Mouse (Mus musculus): ENCODE data around the gene Gm8773. TPM values are rescaled to one million over a fixed set of nuclear protein-coding genes. Genes with fewer than 3 reads are reported as not detected.

Gm8773 gene
- polyA plus RNA-seq, 1 experiment from 2014 or later, result 2.2 TPM

GRCm38 (mm10) chr5:5618329-5618728 is 44.7 kb downstream of the Gm8773 start:
- H3K27ac ChIP-seq, result no peak overlapping the region
- no peaks in the 10 kb centered on the region for H3K9me3 ChIP-seq
- H3K36me3 ChIP-seq, result no peaks in the 10 kb centered on the region
- no peak overlapping the region for H3K4me2 ChIP-seq (replicated peaks)
- H3K27me3 ChIP-seq (replicated peaks), result no peaks in the 10 kb centered on the region
- H3K4me1 ChIP-seq (replicated peaks), result no peaks in the 10 kb centered on the region
- ATAC-seq, result no peak
- no peak overlapping the region for H3K4me3 ChIP-seq (replicated peaks)
- no peak overlapping the region for H3K9ac ChIP-seq
- WGBS, result 66% methylated on average over 4 of the region's 4 CpGs

DNA sequence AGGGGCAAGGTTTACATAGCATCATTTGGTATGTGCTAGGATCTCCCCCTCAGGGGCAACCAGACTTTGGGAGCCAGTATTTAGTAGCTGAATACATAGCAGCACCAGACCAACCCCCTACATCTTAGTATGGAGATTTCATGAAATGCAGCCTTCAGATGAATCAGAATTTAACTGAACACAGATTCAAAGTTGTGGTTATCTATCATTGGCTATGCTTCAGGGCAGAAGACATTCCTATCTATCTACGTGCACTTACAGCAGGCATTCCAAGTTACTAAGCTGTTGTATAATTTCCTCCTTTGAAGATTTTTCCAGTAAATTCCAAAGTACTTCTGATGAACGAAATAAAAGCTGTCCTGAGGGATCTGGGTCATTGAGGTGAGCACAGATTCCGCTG is 51.9 kb downstream of the Gm8773 start:
- ATAC-seq, result no peak

More for the DNA sequence above, 51.9 kb downstream of the Gm8773 start:
- no peaks in the 10 kb centered on the region for H3K27me3 ChIP-seq (replicated peaks)
- no peaks in the 10 kb centered on the region for H3K9me3 ChIP-seq
- H3K36me3 ChIP-seq, result no peaks in the 10 kb centered on the region
- WGBS, result 73% methylated on average over 3 of the region's 3 CpGs
- H3K4me3 ChIP-seq (replicated peaks), result no peak overlapping the region
- H3K4me2 ChIP-seq (replicated peaks), result no peak overlapping the region
- H3K9ac ChIP-seq, result no peak overlapping the region
- H3K27ac ChIP-seq, result no peak overlapping the region
- no peaks in the 10 kb centered on the region for H3K4me1 ChIP-seq (replicated peaks)

Other genes starting within 250 kb of the Gm8773 start
- gene Cdk14, start 153.5 kb upstream of the Gm8773 start, polyA plus RNA-seq (2015; fragmentation: Nextera tagmentation; extraction: Ambion mirVana), result 15.0 and 16.6 TPM in 2 replicates
- gene 1700015F17Rik, start 94.7 kb upstream of the Gm8773 start, polyA plus RNA-seq (2015; fragmentation: Nextera tagmentation; extraction: Ambion mirVana), result not detected in 2 replicates
- gene Cldn12, start 58.8 kb upstream of the Gm8773 start, polyA plus RNA-seq (2015; fragmentation: Nextera tagmentation; extraction: Ambion mirVana), result 23.9 and 24.2 TPM in 2 replicates
- gene Gtpbp10, start 14.3 kb upstream of the Gm8773 start, polyA plus RNA-seq (2015; fragmentation: Nextera tagmentation; extraction: Ambion mirVana), result 29.2 and 32.5 TPM in 2 replicates
- 1.3 and 1.5 TPM in 2 replicates for gene Cfap69, start 90.4 kb downstream of the Gm8773 start, polyA plus RNA-seq (2015; fragmentation: Nextera tagmentation; extraction: Ambion mirVana)
- 7.8 and 9.5 TPM in 2 replicates for gene Steap2, start 120.8 kb downstream of the Gm8773 start, polyA plus RNA-seq (2015; fragmentation: Nextera tagmentation; extraction: Ambion mirVana)
- 5.7 and 6.5 TPM in 2 replicates for gene Steap1, start 175.5 kb downstream of the Gm8773 start, polyA plus RNA-seq (2015; fragmentation: Nextera tagmentation; extraction: Ambion mirVana)